Mouse (Mus musculus) testis, adult 2 months (tissue): ENCODE data around the gene Oard1. TPM values are rescaled to one million over a fixed set of nuclear protein-coding genes. Genes with fewer than 3 reads are reported as not detected.

Source experiments
- H3K27ac ChIP-seq: fragments of 200-500 bp; 2 replicates; pipeline ENCODE4 v1.5.1; 2012; ENCODE audit warnings: low read depth, low read length; ENCODE audit not compliant: control insufficient read depth, insufficient read depth
- H3K27me3 ChIP-seq: fragments of 200-500 bp; 2 replicates; pipeline ENCODE4 v1.6.1; 2012; ENCODE audit warnings: mild to moderate bottlenecking, low read length, moderate library complexity; ENCODE audit not compliant: control insufficient read depth, insufficient read depth
- H3K36me3 ChIP-seq: fragments of 200-500 bp; 2 replicates; pipeline ENCODE4 v1.6.1; 2012; ENCODE audit warnings: mild to moderate bottlenecking, low read length; ENCODE audit not compliant: control insufficient read depth, insufficient read depth
- H3K4me1 ChIP-seq: fragments of 200-500 bp; 2 replicates; pipeline ENCODE4 v1.6.1; 2012; ENCODE audit warnings: low read length; ENCODE audit not compliant: control insufficient read depth, insufficient read depth
- H3K4me3 ChIP-seq: fragments of 200-500 bp; 2 replicates; pipeline ENCODE4 v1.5.1; 2012; ENCODE audit warnings: low read depth, mild to moderate bottlenecking, low read length, moderate library complexity, mixed read lengths; ENCODE audit not compliant: control insufficient read depth
- CTCF ChIP-seq: fragments of 200-500 bp; IDR thresholded peaks from 2 replicates; pipeline ENCODE4 v1.5.1; 2012; ENCODE audit warnings: low read depth, mild to moderate bottlenecking, inconsistent platforms, low read length, moderate library complexity; ENCODE audit not compliant: control insufficient read depth, insufficient read depth, insufficient replicate concordance
- POLR2A ChIP-seq: fragments of 200-500 bp; IDR thresholded peaks from 2 replicates; pipeline ENCODE4 v1.6.1; 2012; ENCODE audit warnings: low read depth, mild to moderate bottlenecking, inconsistent platforms, low read length, moderate library complexity; ENCODE audit not compliant: control insufficient read depth
- polyA plus RNA-seq: library from polyadenylated mRNA; depleted of rRNA; stranded (reverse); fragments of >200 nt; gene quantifications from 2 replicates; pipeline ENCODE4 v1.2.3, GENCODE M21; 2012

Oard1 gene
- polyA plus RNA-seq, 1 experiment, result 19.2 TPM

GRCm38 (mm10) chr17:48451753-48452444 is 42.1 kb downstream of the Oard1 start:
- no peaks in the 10 kb centered on the region for H3K27me3 ChIP-seq
- H3K4me1 ChIP-seq, result no peaks in the 10 kb centered on the region; the same call in 1 of the 2 replicates
- no peaks in the 10 kb centered on the region for H3K36me3 ChIP-seq
- H3K4me3 ChIP-seq, result no peak overlapping the region
- TF ChIP-seq POLR2A (no peak), CTCF (no peak)
- no peak overlapping the region for H3K27ac ChIP-seq

- TF ChIP-seq POLR2A, result no peak
- no peak for TF ChIP-seq CTCF
- Histone ChIP-seq H3K4me1 (no peaks in the 10 kb centered on the region), H3K27me3 (no peaks in the 10 kb centered on the region), H3K4me3 (no peak overlapping the region), H3K36me3 (no peaks in the 10 kb centered on the region), H3K27ac (no peak overlapping the region)
These were observed 43.7 kb downstream of the Oard1 start for GRCm38 (mm10) chr17:48453489-48453888.

- no peak for TF ChIP-seq CTCF
- no peak for TF ChIP-seq POLR2A
- no peaks in the 10 kb centered on the region for H3K36me3 ChIP-seq
- no peak overlapping the region for H3K4me3 ChIP-seq
- no peak overlapping the region for H3K27ac ChIP-seq
- H3K27me3 ChIP-seq, result no peaks in the 10 kb centered on the region
- no peaks in the 10 kb centered on the region for H3K4me1 ChIP-seq
These were observed 44.4 kb downstream of the Oard1 start for GRCm38 (mm10) chr17:48454190-48454589.

- H3K27ac ChIP-seq, result no peak within 1 kb of the TSS
- no peaks in the 10 kb centered on the region for H3K27me3 ChIP-seq
- no peak within 1 kb of the TSS for H3K4me3 ChIP-seq
- H3K36me3 ChIP-seq, result no peaks in the 10 kb centered on the region
- TF ChIP-seq CTCF (no peak), POLR2A (no peak)
- H3K4me1 ChIP-seq, result no peaks in the 10 kb centered on the region
These were observed 44.9 kb downstream of the Oard1 start, which contains the start of gene Unc5cl for GRCm38 (mm10) chr17:48454688-48455087. TSS of gene Unc5cl (plus strand) at chr17:48454901.

- TF ChIP-seq POLR2A (no peak), CTCF (no peak)
These were observed 46.1 kb downstream of the Oard1 start for GRCm38 (mm10) chr17:48455955-48456354.

GRCm38 (mm10) chr17:48457971-48458653 is 48.3 kb downstream of the Oard1 start:
- Histone ChIP-seq H3K27me3 (no peaks in the 10 kb centered on the region), H3K4me1 (no peaks in the 10 kb centered on the region), H3K36me3 (no peaks in the 10 kb centered on the region), H3K27ac (no peak overlapping the region), H3K4me3 (no peak overlapping the region)
- no peak for TF ChIP-seq CTCF
- TF ChIP-seq POLR2A, result no peak

More at GRCm38 (mm10) chr17:48455955-48456354, 46.1 kb downstream of the Oard1 start:
- no peaks in the 10 kb centered on the region for H3K36me3 ChIP-seq
- no peak overlapping the region for H3K27ac ChIP-seq
- no peaks in the 10 kb centered on the region for H3K4me1 ChIP-seq
- no peak overlapping the region for H3K4me3 ChIP-seq
- no peaks in the 10 kb centered on the region for H3K27me3 ChIP-seq

- Histone ChIP-seq H3K36me3 (no peaks in the 10 kb centered on the region), H3K4me3 (no peak overlapping the region), H3K27me3 (no peaks in the 10 kb centered on the region), H3K4me1 (peaks cover under 1% of the 10 kb centered on the region), H3K27ac (no peak overlapping the region)
- no peak for TF ChIP-seq CTCF
These were observed 52.3 kb downstream of the Oard1 start for GRCm38 (mm10) chr17:48462096-48462495.
